Mouse (Mus musculus): ENCODE data around the gene Nt5c3. TPM values are rescaled to one million over a fixed set of nuclear protein-coding genes. Genes with fewer than 3 reads are reported as not detected.

Gene Nt5c3
- total RNA-seq, 2 experiments from 2014 or later = 75.5 to 86.2 TPM

GRCm38 (mm10) chr6:56844365-56844764 lies 79.4 kb downstream of the Nt5c3 start:
- intact Hi-C loops (cut with DNase I) = no loop called here
- no peak for DNase-seq

DNA sequence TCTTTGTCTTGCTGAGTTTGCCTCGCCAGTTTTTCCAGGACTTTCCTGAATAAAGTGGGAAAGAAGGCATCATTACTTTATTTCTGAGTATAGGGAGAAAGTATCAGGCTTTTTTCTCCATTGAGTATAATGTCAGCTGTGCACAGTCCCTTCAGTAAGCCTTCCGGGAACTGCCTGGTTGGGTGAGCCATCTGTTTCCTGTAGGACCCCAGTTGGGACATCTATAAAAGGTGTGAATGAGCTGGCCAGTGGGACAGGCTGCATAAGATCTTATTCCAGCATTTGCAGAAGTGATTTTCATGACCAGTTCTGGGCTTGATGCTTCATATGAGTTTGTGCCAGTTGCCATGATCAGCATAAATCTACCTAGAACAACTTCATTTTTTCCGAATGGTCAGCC lies 80.5 kb downstream of the Nt5c3 start:
- intact Hi-C loops (cut with DNase I) = no loop called here
- DNase-seq = no peak

- intact Hi-C loops (cut with DNase I) = no loop called here
- DNase-seq = no peak
Measured at GRCm38 (mm10) chr6:56837621-56838020, 86.1 kb downstream of the Nt5c3 start.

DNA sequence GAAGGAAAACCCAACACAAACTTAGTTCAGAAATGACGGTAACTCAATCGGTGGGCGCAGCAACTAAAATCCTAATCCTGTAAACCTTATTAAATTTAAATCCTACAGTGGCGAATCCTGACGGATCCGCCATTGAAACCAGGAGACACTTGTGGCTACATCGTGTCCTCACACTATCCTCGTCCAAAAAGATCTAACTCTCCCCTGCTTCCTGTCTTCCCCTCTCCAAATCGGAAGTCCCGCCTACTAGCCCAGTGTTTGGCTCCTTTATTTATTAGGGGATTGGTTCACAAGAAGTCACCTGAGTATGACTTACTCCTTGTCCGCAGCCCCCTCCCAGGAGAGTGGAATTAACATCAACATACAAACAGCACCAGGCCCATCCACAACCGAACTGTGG lies 86.6 kb downstream of the Nt5c3 start:
- no peak for DNase-seq
- intact Hi-C loops (cut with DNase I) = no loop called here

GRCm38 (mm10) chr6:56835532-56835931 lies 88.2 kb downstream of the Nt5c3 start:
- DNase-seq = no peak
- intact Hi-C loops (cut with DNase I) = no loop called here

DNA sequence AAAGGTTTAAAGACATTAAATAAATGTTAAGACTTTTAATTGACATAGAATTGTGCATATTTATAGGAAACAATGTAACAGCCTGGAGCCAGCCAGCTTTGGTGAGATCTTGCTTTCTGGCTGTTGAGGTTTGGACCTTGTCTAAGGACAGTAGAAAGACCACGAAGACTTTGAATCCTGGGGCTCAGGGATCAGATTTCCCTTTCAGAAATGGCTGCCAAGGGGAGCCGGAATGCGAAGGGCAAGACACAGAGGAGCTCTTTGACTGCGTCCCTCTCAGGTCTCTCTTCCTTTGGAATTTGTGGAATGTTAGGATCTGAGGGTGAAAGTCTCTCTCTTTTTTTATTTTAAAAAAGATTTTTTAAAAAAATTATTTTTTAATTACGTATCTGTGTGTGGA lies 89.0 kb downstream of the Nt5c3 start:
- no peak for DNase-seq
- intact Hi-C loops (cut with DNase I) = no loop called here

DNA sequence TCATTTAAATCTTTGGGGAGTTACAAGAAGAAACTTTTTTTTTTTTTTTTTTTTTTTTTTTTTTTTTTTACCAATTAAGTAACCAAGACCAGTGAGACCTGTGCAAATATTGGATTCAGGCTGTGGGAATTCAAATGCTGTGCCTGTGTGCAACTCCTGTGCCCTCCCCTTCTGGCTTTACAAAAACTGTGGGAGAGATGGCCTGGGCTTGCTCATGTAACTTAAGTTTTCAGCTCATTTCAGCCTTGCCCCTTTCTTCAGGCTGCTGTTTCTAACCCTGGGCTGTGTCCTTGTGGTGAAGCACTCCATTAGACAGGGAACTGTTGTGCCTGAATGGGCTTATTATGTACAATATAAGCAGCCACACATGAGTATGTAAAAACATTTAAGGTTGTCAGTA lies 90.9 kb downstream of the Nt5c3 start:
- intact Hi-C loops (cut with DNase I) = no loop called here
- DNase-seq = no peak

- intact Hi-C loops (cut with DNase I) = no loop called here
- DNase-seq = no peak
Measured at GRCm38 (mm10) chr6:56832407-56832796, 91.3 kb downstream of the Nt5c3 start.

Other genes with a start within 250 kb of the Nt5c3 start
- 10 to 100 TPM; 32.4 to 43.2 TPM for gene Lsm5, start 219.2 kb downstream of the Nt5c3 start, total RNA-seq (2021)
- gene Avl9, start 209.0 kb downstream of the Nt5c3 start, total RNA-seq (2021) = 10 to 100 TPM; 44.5 to 46.3 TPM
- 10 to 100 TPM; 46.5 to 51.0 TPM for gene Kbtbd2, start 126.1 kb downstream of the Nt5c3 start, total RNA-seq (2021)
- gene Fkbp9, start 91.9 kb downstream of the Nt5c3 start, total RNA-seq (2021) = 10 to 100 TPM; 33.7 to 34.0 TPM
- gene Vmn1r4, start 83 bp upstream of the Nt5c3 start, total RNA-seq (2021) = under 1 TPM; 0.30 to 0.72 TPM
- not detected for gene Vmn1r5, start 46.3 kb upstream of the Nt5c3 start, total RNA-seq (2021)
- gene Vmn1r6, start 73.3 kb upstream of the Nt5c3 start, total RNA-seq (2021) = not detected
- not detected for gene Vmn1r7, start 101.4 kb upstream of the Nt5c3 start, total RNA-seq (2021)
- not detected for gene Vmn1r8, start 108.4 kb upstream of the Nt5c3 start, total RNA-seq (2021)
- gene Vmn1r9, start 142.9 kb upstream of the Nt5c3 start, total RNA-seq (2021) = not detected
- not detected for gene Vmn1r10, start 185.5 kb upstream of the Nt5c3 start, total RNA-seq (2021)
- gene Vmn1r11, start 209.5 kb upstream of the Nt5c3 start, total RNA-seq (2021) = not detected
- gene Vmn1r12, start 233.0 kb upstream of the Nt5c3 start, total RNA-seq (2021) = under 1 TPM in 1 of 2 experiments, not detected in 1; 0.06 TPM

Data from left cerebral cortex, postnatal 4 days (tissue).